Mouse (Mus musculus) skeletal muscle tissue, adult 2 months (tissue): ENCODE measurements around the gene Zfp36.
A peak's percentile ranks its signal among the peaks of the same experiment; 100 is the strongest.
"Not testable (repeated sequence)": the region's sequence is repeated elsewhere in the genome, so short reads cannot be mapped to it uniquely, and the experiment has no call there.

Experiments used
- DNase-seq: peaks from one replicate; pipeline ENCODE4 v3.0.0-alpha.2; 2012; ENCODE audit warnings: low read depth, low spot score

Zfp36 gene

DNA sequence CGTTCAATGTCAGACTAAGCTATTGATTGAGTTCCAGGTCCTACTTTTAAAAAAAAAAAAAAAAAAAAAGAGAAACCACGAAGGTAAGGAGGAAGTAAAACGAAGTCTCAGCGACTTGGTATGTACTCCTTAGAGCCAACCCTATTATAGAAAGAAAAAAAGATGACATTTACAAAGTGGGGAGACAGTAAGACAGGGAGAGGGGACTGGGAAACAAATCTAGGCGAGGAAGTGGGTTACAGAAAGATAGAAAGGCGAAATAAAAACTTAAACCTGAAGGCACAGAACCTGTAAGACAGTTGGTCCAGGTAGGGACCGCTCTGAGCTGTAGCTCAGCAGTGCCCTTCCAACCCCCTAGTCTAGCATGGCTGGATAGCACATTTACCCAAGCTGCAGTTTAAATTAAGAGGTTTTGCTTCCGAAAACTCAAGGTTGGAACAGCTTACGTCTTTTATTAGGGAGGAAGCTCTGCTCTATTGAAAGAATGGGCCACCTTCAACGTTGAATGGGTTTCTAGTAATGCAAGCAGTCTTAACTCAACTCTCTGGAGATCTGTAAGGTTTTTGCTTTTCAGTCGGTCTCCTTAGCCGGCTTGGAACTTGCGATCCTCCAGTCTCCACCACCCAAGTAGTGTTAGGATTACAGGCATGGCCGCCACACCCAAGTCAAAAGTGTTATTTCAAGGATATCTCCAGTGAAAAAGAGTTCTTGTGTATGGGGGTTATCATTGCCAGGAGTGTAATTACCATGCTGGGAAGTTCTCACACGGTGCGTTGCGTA, at the start of gene Zfp36:
Gene Zfp36 (minus strand): TSS at position 17 of the 780 bp plus-strand sequence.
- no peak for DNase-seq

DNA sequence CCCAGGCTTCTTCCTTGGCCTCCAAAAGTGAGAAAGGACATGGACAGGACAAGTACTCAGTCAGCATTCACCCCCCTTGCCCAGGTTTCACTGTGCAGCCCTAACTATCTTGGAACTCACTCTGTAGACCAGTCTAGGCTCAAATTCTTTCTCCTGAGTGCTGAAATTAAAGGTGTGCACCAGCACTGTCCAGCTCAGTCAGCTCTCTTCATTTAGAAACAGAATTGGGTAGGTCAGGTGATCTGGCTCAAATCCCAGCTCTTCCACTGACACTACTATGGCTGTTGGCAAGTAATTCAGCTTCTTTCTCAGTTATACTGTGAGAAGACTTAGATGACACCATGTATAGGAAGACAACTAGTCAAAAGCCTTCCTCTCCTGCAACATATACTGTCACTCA, 47.7 kb upstream of the Zfp36 start:
- no peak for DNase-seq

DNA sequence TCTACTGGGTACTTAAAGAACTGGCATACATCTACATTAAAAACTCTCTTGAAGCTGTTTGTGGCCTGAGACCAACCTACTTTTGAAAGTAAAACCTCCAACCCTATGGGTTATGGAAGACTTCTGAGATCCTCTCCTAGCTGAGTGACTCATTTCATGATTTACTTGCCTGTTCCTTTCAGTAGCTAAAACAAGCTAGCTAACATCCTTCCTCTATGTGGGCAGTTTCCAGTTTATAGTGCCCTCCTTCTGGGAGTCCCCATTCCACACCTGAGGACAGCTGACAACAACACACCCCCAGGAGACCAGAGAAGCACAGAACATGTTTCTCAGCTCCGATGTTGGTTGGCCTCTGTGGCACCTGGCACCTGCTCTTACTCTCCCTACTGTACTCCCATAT, 43.0 kb upstream of the Zfp36 start:
- DNase-seq, result no peak

- DNase-seq, result peak; percentile 35
These were observed 39.4 kb upstream of the Zfp36 start for GRCm38 (mm10) chr7:28419416-28419815.

DNA sequence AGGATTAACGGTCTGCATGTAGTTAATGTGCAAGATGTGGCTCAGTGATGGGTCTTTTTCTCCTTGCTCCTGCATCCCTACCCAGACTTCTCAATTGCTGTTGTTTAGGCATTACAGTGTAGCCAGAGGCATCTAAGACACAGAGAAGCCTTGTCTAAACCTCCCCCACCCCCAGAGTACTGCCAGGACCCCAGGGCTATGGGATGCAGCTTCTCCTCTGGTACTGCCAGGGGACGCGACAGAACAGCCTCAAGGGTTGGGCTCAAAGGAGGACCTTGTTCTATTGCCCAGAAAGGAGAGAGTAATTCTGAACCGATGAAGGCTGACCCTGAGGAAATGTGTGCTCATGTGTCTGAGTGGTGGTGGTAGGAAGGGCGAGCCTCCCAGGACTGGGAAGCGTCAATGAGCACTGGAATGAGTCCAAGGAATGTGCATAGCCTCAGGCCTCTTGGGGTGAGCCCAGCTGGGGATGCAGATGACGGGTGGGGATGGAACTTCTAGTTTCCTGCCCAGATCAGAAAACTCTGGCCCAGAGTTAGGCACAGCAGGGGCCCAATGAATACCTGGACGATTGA, 38.1 kb upstream of the Zfp36 start:
- peak; percentile 87 for DNase-seq

- DNase-seq, result no peak
These were observed 37.3 kb upstream of the Zfp36 start for GRCm38 (mm10) chr7:28417368-28417767.

- no peak for DNase-seq
These were observed 32.8 kb upstream of the Zfp36 start for GRCm38 (mm10) chr7:28412826-28413225.

DNA sequence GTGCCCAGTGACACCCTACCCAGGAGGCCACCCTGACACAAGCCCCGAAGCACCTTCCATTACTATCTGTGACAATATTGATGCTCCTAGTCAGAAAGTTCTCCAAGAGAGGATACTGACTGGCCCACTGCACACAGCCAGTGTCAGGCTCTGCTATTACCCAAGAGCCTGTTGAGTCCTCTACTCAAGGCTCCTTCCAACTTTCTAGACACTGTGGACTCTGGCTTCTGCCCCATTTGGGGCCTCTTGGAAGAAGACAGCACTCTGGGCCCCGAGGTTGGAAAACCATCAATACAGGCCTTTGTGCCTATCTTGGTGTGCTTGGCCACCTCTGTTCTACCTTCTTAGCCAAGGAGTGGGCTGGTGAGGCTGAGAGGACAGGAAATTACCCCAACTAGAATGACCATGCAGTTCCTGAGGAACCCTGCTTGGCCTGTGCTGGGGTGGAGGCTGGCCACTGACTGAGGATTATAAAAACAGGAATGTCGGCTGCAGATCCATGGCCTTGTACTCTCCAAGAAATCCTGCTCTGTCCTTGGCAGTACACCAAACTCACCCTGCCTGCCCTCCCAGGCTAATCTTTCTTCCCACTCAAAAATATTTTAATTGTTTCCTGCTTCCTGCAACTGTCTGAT, 30.9 kb upstream of the Zfp36 start:
- DNase-seq, result peak; percentile 86

GRCm38 (mm10) chr7:28401942-28402341, 21.9 kb upstream of the Zfp36 start:
- DNase-seq, result no peak

- DNase-seq, result no peak
These were observed 21.0 kb upstream of the Zfp36 start for GRCm38 (mm10) chr7:28401030-28401429.

- no peak for DNase-seq
These were observed 18.8 kb upstream of the Zfp36 start for GRCm38 (mm10) chr7:28398696-28399340.

- no peak for DNase-seq
These were observed 17.9 kb upstream of the Zfp36 start for GRCm38 (mm10) chr7:28398000-28398399.

- DNase-seq, result no peak
These were observed 15.4 kb upstream of the Zfp36 start for GRCm38 (mm10) chr7:28395425-28395824.

DNA sequence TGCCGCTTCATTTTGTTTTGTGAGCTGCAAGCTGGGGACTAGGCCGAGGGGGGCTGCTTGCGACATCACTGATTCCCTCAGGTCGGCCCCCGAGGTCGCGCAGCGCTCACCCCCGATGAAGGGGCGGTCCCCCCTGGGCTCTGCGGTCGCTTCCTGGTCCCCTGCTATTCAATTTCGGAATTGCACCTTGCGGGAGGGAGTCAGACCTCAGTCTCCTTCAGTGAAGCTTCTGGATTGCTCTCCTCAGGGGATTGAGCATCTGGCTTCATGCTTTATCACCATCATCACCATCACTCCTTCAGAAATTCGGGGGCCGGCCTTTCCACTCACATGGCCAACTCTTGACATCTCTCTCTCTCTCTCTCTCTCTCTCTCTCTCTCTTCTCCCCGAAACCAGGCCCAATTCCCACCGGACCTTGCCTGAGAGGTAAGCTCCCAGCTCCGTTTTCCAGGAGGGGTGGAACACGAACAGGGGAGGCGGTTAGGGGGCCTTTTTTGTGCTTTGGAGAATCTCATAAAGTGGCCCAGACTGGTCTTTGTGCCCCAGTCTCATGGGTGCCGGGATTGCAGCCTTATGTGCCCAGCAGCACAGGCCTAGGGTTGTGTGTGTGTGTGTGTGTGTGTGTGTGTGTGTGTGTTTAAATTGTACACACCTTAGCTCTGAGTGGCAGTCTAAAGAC, 13.4 kb upstream of the Zfp36 start:
- DNase-seq, result no peak

DNA sequence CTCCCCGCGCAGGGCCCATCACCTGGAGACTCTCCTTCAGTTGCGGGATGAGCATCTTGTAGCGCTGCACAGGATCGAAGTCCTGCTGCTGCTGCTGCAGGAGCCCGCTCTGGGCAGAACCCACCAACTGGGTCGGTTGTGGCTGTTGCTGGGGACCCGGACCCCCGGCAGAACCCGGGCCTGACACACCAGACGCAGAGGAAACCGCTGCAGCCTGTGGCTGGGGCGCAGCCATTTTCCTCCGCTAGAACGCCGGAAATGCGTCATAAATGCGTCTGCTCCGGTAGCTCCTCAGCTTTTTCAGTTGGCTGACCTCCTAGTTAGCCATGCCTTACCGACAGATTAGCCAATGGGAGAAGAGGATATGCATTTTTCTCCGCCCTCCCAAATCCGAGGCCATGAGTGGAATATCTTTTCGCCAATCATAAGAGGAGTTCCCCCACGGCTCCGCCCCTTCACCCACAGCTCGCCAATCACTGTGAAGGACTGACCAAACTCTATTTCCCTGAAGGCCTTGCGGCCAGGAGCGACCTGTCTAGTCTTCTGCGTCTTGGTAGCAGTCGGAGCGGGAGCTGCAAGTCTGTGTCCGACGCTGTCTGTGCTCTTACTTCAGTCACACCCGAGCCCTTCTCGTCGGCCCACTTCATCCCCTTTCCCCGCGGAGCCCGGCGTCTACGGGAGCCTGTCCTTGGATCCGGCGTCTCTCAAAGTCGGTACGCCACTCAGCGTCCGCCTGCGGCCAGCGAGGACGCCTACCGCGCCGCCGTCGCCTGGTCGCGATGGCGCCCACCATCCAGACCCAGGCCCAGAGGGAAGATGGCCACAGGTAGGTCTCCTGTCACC, 12.6 kb upstream of the Zfp36 start, which contains the start of the genes Med29 and Paf1:
Gene Med29 (minus strand): TSS at position 280 of the 843 bp plus-strand sequence.
Gene Paf1 (plus strand): TSS at position 523 of the 843 bp plus-strand sequence.
- DNase-seq, result peak; percentile 99

DNA sequence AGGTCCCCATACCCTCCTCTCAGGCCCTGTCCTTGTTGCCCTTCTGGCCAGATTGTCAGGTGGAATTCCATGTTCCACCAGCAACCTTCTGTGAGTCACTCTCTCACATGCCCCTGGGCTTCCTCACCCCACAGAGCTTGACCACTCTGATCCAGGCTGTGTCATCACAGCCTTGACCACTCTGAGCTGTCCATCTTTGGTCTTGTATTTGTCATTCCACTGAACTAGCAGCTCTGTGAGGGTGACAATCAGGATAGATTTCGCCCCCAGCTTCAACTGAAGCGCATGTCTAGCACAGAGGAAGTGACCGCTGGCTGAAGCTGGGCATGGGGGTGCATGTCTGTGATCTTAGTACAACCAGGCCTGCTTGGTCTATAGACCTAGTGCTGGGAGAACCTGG, 10.3 kb upstream of the Zfp36 start:
- no peak for DNase-seq

DNA sequence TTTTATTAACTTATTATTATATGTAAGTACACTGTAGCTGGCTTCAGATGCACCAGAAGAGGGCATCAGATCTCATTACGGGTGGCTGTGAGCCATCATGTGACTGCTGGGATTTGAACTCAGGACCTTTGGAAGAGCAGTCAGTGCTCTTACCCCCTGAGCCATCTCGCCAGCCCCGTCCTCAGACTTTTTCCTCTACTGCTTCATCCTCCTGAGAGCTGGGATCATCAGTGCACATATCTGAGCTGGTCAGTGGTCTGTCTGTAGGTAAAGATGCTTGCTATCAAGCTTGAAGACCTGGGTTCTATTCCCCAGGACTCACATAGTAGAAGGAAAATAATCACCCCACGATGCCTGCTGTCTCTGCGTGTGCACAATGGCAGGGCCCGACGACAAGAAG, 7.3 kb upstream of the Zfp36 start:
- not testable (repeated sequence) for DNase-seq

DNA sequence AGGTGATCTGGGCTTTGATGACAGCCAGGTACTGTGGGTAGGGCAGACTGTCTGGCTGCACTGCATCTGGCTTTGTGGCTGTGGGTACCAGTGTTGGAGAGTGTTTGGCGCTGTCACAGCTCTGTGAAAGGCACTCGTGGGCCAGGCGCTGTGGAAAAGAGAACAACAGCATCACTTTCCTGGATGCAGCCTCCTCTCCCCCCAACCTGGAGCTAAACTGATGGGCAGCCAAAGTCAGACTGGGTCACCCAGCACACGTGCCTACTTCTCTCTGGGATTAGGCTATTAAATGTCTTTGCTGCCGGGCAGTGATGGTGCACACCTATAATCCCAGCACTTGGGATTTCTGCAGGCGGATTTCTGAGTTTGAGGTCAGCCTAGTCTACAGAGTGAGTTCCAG, 6.8 kb upstream of the Zfp36 start:
- DNase-seq, result not testable (repeated sequence)

DNA sequence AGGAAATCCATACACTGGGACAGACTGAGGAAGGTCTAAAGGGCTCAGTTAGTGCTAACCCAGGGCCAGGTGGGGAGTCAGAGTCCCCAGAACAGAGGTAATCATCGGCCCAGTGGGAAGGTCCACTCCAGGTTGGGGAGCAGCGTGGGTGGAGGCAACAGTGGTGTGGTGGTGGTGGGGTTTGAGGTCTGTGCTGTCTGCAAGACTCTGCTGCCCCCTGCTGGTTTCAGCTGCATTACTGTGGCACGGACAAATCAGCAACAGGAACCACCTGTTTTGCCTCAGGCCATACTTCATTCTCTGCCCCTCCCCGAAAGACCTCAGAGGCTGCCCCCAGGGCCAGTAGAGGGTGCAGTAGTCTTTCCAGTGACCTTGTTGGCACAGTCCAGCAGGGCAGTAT, 6.4 kb upstream of the Zfp36 start:
- DNase-seq, result peak; percentile 90

DNA sequence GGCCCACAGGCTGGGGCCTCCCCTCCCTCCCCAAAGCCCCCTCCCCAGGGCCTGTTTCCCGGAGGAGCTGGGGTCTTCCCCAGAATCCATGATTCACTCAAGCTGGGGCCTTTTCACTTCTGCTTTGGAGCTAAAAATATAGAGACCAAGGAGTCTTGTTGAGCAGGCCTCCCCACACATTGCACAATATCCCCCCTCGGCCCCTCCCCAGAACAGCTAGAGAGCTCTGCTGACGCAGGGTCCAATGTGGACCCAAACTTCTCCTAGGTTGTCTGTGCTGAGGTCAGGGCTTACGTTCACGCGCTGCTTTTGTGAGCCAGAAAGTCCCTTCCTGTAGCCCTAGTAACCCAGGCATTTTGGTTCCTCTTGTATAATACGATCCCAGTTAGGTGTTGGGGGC, 6.0 kb upstream of the Zfp36 start:
- peak; percentile 59 for DNase-seq

- DNase-seq, result no peak
These were observed 5.1 kb upstream of the Zfp36 start for GRCm38 (mm10) chr7:28385196-28385595.
